Mouse (Mus musculus): ENCODE results near the gene Tiam1. TPM values are rescaled to one million over a fixed set of nuclear protein-coding genes. Genes with fewer than 3 reads are reported as not detected.

Gene Tiam1
- polyA plus RNA-seq, 3 experiments from 2014 or later: 31.4 to 71.7 (median 56.0) TPM

- no peak for ATAC-seq
These were observed 366.1 kb downstream of the Tiam1 start for GRCm38 (mm10) chr16:89777450-89777849.

- no peak for ATAC-seq
These were observed 369.0 kb downstream of the Tiam1 start for GRCm38 (mm10) chr16:89774553-89774913.

GRCm38 (mm10) chr16:89773657-89774552 is 369.7 kb downstream of the Tiam1 start:
- peak; percentile 91 for ATAC-seq

- ATAC-seq: no peak
These were observed 377.6 kb downstream of the Tiam1 start for GRCm38 (mm10) chr16:89765919-89766318.

- no peak for ATAC-seq
These were observed 378.1 kb downstream of the Tiam1 start for GRCm38 (mm10) chr16:89765470-89765869.

- no peak for ATAC-seq
These were observed 379.8 kb downstream of the Tiam1 start for GRCm38 (mm10) chr16:89763812-89764211.

- ATAC-seq: no peak
These were observed 381.0 kb downstream of the Tiam1 start for GRCm38 (mm10) chr16:89762523-89762922.

GRCm38 (mm10) chr16:89762096-89762495 is 381.5 kb downstream of the Tiam1 start:
- ATAC-seq: no peak

GRCm38 (mm10) chr16:89757384-89757783 is 386.2 kb downstream of the Tiam1 start:
- no peak for ATAC-seq

- no peak for ATAC-seq
These were observed 388.9 kb downstream of the Tiam1 start for GRCm38 (mm10) chr16:89754709-89755108.

GRCm38 (mm10) chr16:89747864-89748263 is 395.7 kb downstream of the Tiam1 start:
- ATAC-seq: no peak

- no peak for ATAC-seq
These were observed 404.0 kb downstream of the Tiam1 start for GRCm38 (mm10) chr16:89739559-89739958.

- ATAC-seq: no peak
These were observed 404.6 kb downstream of the Tiam1 start for GRCm38 (mm10) chr16:89738963-89739362.

Other genes with a start within 250 kb of the Tiam1 start
- gene Sod1, start 77.0 kb upstream of the Tiam1 start, polyA plus RNA-seq (2017; shearing (Covaris generic)): 1,000 to 10,000 TPM; 1,261 to 1,407 (median 1,324) TPM
- gene Scaf4, start 140.7 kb upstream of the Tiam1 start, polyA plus RNA-seq (2017; shearing (Covaris generic)): 10 to 100 TPM in 1 of 3 experiments, 1 to 10 TPM in 2; 7.7 to 13.8 (median 9.6) TPM
- gene Hunk, start 242.2 kb upstream of the Tiam1 start, polyA plus RNA-seq (2017; shearing (Covaris generic)): under 1 TPM in 1 of 3 experiments, not detected in 2; 0.43 TPM